Mouse (Mus musculus) frontal cortex, adult (tissue): ENCODE results near the gene Daxx.
"Not testable (repeated sequence)": the region's sequence is repeated elsewhere in the genome, so short reads cannot be mapped to it uniquely, and the experiment has no call there.

ENCODE experiments used
- ATAC-seq: cut with Nextera tagmentation; 2 replicates; pipeline ENCODE4 v1.9.2; 2017; ENCODE audit warnings: mild to moderate bottlenecking, moderate library complexity, mixed read lengths; ENCODE audit not compliant: low TSS enrichment

Daxx gene

DNA sequence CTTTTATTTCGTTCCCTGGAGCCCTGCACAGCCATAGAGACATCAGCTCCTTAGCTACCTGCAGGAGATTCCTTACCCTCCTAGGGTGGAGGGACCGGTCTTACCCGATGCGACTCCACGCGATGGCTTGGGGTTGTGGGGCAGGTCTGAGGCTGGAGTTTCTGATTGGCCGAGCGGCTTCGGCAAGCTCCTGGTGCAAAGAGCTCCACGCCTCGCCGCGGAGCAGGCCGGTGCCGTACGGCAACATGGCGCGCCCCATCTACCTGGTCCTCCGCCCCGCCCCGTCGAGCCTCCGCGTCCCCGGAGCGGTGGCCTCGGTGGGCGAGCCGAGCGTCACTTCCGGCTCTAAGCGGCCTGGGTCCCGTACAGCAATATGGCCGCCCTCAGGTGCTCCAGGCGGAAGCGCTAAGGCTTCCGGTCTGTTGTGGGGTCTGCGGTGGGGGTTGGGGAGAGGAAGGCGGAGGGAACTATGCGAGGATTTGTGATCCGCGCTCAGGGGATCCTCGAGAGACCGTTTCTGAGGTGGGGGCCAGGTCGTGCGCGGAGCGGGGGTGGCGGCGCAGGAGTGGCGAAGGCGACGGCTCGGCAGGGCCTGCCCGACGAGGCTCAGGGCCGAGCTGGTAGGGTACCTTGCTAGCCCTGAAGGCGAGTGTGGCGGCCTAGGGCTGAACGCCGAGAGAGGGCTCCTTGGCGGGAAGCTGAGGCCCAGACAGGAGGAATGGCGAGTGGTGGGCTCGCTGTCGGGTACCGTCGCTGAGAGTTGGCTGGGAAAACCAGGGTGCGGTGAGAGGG lies at the start of gene Daxx:
Daxx (plus strand) TSS at position 338 of the 792 bp plus-strand sequence.
- ATAC-seq: peak; percentile 94

DNA sequence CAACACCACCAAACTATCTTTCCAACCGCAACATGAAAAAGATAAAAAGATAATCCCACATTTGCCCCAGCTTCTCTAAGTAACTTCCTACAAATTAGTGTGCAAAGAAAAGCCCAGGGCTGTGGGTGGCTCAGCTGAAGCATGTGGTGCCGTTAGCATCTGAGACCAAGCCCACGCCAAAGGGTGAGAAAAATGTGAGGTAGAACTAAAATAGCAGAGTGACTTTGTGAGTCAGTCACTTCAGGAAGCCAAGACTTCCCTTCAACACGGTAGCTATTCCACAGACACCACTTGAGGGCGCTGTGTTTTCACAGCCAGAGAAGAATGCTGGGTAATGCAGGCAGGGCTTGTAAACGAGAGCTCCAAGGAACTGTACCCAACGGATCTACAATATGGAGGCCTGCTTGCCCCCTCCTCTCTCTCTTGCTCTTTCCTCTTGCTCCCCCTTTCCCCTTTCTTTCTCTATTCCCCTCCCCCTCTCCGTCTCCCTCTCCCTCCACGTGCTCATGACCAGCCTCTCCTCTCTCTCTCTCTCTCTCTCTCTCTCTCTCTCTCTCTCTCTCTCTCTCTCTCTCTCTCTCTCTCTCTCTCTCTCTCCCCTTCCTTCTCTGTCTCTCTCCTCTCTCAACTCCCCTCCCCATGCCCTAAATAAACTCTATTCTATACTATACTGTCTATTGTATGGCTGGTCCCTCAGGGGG lies 43.7 kb upstream of the Daxx start:
- peak; percentile 100 for ATAC-seq

DNA sequence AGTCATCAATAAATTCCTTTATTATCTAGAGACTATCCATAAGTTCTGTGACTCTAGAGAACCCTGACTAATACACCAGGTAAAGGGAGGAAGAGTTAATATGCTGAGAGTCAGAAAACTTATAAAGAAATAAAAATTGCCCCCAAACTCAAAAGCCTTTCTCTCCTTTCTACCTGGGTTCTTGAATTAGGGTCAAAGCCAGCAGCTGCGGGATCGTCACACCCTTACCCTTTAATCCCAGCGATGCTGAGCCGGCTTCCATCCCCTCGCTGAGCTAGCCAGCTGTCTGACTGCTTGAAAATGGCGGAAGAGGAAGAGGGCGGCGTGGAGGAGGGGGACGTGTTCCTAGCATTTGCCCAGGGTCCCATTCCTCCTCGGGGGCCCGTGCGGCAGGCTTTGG lies 35.7 kb upstream of the Daxx start, which contains the start of gene Gm7029:
Gm7029 (plus strand) TSS at position 301 of the 400 bp plus-strand sequence.
- not testable (repeated sequence) for ATAC-seq

DNA sequence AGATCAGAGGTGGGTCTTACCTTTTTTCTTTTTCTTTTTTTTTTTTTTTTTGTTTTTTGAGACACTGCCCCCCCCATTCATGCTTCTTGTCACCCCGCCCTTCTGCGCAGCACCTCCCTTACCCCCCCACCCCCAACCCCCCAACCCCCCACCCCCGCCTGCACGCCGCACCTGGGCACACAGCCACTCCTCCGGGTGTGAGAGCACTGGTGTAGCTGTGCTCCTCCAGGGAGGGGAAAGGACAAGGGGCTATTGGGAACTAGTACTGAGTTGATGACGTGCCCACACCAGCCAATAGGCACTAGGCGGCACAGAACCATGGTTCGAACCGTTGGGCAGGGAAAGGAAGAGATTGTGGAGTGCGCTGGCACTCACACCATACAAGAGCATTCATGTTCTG lies 34.8 kb upstream of the Daxx start:
- ATAC-seq: no peak

DNA sequence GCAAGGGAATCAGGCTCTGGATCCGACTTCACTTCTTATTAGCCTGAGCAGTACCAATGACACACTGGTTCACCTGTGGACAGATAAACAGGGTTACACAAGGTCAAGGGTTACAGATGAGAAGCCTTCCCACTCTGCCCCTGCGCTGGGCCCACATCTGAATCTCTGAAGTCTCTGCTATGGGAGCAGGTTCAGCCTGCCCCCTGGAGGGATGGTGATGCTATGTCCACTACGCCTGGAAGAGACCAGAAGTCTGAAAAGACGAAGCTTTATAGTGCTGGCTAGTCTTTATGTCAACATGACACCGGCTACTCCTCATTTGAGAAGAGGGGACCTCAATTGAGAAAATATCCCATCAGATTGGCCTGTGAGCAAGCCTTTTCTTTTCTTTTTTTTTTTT lies 33.4 kb upstream of the Daxx start:
- ATAC-seq: not testable (repeated sequence)

DNA sequence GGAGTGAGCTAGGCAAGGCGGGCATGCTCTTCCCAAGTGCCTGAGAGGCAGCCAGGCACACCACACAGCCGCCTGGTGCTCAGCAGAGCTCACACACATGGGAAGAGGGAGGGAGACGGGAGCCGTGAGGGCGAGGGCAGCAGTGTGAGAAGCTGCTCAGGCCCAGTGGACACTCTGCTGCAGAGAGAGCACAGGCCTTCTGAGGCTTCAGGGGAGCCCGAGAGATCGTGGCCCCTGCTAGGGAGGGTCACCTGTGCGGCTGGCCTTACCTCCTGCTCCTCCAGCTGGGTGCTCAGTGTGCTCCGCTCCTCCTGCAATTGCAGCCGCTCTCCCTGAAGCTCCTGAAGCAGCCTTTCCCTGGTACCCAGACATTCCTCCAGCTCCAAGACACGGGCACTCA lies 24.9 kb upstream of the Daxx start:
- not testable (repeated sequence) for ATAC-seq

DNA sequence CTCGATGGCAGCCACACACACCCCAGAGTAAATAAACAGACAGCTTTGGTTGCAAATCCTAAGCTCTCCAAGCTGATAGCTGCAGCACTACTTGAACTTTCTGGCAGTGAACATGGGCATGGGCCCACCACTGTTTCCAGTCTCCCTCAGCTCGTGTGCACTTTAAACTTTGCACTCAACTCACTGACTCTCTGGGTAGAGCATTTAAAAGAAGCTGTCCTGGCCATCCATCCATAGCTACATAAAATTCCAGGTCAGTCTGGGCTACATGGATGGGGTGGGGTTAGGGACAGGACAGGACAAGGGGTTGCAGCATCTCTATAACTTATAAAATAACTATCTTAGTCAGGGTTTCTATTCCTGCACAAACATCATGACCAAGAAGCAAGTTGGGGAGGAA lies 21.4 kb upstream of the Daxx start:
- not testable (repeated sequence) for ATAC-seq

DNA sequence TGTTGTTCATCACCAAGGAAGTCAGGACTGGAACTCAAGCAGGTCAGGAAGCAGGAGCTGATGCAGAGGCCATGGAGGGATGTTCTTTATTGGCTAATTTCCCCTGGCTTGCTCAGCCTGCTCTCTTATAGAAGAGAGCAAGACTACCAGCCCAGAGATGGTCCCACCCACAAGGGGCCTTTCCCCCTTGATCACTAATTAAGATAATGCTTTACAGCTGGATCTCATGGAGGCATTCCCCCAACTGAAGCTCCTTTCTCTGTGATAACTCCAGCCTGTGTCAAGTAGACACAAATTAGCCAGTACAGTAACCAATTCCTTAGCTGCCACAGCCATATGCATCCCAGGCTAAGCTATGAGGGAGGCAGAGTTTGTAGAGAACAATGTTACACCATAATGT lies 21.0 kb upstream of the Daxx start:
- ATAC-seq: not testable (repeated sequence)

DNA sequence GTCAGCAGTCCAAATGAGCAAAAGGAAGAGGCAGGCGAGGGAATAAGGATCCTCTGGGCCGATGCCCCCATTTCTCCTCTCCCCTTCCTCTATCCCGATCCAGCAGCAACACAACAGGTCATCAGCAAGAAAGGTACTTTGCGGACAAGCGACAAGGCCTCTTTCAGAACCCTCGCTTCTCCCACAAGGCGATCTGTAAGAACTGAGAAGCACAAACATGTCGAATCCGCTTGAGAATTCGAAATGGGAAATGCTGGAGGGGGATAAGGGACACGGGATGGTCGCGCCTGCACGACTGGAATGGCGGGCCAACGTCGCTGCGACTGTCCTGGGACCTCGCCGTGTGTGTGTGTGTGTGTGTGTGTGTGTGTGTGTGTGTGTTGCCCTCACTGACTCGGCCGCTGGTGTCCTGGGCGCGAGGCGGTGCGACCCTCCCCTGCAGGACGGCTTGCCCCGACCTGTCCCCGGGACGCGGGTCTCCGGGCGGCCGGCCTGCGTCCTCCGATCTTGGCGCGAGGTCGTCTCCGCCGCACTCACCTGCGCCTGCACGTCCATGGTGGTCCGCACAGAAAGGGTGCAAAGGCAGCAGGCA lies 19.2 kb upstream of the Daxx start:
- ATAC-seq: not testable (repeated sequence)

DNA sequence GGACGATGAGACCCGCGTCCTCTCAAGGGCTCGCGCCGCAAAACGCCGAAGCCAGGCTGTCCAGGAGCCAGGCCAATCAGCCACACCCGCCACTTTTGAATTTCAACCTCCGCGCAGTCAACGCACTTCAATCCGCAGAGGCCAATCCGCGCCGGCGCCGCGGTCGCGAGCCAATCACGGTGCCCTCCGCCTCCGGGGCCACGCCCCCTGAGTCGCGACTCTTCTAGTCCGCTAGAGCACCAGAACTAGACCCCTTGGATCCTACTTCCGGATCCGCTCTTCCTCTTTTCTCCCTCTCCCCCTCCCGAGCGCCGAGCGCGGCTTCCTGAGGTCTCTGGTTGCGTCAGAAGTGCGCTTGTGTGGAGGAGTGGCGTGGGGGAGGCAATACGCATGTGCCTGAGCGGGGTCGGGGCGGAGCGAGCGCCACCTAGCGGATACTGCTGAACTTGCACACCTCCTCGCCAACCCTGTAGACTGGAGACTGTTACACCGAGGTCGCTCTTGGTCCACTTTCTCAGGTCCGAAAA lies 18.6 kb upstream of the Daxx start, which contains the start of gene Kifc1:
Kifc1 (minus strand) TSS at position 129 of the 527 bp plus-strand sequence.
- ATAC-seq: peak; percentile 100

DNA sequence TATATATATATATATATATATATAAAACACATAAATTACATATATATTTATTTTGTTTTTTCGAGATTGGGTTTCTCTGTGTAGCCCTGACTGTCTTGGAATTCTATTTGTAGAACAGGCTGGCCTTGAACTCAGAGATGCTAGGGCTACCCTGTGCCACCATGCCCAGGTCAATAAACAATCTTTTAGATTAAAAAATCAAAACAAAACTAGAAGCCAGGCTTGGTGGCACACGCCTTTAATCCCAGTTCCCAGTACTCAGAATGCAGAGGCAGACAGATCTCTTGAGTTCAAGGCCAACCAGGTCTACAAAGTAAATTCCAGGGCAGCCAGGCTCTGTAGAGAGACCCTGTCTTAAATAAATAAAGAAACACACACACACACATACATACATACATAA lies 17.9 kb upstream of the Daxx start:
- ATAC-seq: no peak

DNA sequence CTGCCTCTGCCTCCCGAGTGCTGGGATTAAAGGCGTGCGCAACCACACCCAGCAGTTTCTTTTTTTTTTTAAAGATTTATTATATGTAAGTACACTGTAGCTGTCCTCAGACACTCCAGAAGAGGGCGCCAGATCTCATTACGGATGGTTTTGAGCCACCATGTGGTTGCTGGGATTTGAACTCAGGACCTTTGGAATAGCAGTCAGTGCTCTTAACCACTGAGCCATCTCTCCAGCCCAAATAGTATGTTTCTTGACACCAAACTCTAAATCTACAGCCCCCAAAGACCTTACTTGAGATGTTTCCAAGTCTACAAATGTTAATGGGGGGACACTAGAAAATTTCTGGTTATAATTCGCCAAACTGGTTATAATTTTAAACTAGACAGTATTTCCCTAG lies 17.3 kb upstream of the Daxx start:
- ATAC-seq: not testable (repeated sequence)

DNA sequence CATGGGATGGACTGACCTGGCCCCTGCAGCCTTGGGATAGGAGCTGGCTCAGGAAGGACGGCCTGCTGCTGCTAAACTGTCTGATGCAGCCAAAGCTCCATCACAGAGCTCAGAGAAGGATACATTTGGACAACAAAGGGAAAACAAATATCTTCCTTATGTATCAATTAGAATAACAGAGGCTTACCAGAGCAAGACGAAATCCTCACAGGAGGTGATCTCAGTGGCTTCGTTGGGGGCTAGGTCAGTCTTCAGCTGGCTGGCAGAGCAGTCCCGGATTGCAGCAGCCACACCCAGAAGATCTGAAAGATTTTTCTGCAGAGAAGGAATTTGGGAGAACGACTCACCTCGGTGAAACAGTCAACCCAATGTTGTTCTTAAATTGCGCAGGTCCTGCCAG lies 16.8 kb upstream of the Daxx start:
- no peak for ATAC-seq

DNA sequence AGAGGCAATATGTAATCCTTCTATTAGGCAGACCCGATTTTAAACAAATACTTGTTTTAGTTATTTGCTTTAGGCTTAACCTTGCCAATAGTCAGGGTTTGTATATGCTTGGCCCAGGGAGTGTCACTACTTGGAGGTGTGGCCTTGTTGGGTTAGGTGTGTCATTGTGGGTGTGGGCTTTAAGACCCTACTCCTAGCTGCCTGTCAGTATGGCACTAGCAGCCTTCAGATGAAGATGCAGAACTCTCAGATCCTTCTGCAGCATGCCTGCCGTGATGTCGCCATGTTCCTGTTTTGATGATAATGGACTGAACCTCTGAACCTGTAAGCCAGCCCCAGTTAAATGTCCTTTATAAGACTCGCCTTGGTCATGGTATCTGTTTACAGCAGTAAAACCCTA lies 16.2 kb upstream of the Daxx start:
- not testable (repeated sequence) for ATAC-seq

DNA sequence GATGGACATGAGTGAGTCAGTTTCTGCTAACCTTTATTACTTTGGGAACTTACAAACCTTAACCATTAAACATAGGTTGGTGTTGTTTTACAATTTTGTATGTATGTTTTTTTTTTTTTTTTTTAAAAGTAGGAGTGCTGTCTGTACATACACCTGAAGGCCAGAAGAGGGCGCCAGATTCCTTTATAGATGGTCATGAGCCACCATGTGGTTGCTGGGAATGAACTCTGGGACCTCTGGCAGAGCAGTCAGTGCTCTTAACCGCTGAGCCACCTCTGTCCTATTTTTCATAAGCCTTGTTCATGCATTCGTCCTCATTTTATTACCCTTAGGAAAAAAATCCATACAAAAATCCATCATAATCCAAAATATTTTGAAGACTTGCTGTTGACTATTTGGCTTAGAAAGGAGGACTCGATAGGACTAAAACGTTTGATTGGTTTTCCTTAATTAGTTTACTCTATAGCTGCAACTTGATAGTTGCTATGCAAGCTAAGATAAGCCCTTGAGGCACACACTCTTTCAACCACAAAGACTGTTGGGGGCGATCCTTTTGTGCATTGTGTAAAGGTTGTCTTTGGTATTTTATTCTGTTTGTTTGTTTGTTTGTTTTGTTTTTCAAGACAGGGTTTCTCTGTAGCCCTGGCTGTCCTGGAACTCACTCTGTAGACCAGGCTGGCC lies 12.0 kb upstream of the Daxx start:
- ATAC-seq: no peak

DNA sequence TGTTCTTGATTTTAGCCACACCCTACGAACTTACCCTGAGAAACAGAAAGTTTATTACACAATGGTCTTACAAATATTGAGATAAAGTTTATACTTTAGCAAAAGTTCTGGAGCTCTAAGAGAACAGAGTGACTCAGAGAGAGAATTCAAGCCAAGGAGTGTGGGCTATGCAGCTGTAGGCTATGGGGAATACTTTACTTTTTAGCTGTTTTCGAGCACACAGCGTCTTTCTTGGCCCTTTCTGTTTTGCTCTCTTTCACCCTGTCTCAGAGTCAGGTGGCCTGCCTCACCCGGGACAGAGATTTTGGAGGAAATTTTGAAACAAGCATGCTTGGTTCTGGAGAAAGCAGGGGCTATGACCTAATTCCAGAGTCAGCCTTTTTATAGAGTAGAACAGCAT lies 11.0 kb upstream of the Daxx start:
- peak; percentile 59; the same call in 1 of the 2 replicates for ATAC-seq

DNA sequence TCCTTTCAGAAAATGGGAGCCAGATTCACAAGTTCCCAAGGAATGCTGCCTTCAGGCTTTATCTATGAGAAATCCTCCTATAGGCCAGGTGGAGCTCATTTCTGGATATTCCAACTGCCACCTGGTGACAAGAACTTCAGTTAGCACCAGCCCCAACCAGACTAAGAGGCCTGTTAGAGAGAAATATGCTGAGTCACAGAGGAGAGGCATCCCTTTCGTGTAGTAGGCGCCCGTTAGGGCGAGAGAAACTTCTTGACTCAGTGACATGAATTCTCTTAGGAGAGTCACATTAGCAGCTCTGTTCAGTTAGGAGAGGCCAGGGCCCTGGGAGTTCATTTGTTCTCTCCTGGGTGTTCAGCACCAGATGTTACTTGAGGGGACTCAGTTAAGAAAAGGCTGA lies 9.6 kb upstream of the Daxx start:
- ATAC-seq: no peak

DNA sequence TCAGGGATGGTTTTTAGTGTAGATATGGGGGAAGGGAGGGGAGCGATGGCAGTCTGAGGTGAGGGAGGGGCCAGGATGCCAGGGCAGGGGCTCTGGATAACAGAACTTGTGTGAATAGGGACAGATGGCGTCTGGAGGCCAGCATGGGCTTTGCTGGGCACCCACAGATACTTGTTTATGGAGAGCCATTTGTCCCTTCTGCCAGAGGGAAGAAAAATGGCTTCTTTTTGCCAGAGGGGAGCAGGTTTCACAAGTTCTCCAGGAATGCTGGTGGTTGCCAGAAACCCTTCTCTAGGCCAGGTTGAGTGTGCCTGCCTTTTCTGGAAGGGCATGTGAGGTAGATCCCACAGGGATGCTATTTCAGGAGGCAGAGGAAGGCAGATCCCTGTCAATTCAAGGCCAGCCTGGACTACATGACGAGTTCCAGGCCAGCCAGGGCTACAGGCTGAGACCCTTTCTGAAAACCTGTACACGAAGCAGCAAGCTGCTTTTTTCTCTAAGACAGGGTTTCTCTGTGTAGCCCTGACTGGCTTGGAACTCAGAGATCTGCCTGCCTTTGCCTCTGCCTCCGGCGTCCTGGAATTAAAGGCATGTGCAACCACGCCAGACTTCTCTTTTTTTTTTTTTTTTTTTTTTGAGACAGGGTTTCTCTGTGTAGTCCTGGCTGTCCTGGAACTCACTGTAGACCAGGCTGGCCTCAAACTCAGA lies 8.8 kb upstream of the Daxx start:
- no peak for ATAC-seq

DNA sequence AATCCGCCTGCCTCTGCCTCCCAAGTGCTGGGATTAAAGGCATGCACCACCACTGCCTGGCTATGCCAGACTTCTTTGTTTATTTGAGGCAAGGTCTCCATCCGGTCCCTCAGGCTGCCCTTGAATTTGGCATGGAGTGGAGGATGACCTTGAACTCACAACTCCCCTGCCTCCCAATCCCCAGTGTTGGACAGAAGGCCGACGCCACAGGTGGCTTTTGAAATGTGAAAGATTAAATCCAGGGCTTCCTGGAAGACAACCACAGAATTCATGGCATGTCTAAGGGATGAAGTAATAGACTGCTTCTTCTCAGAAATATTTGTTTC lies 8.3 kb upstream of the Daxx start:
- no peak for ATAC-seq

DNA sequence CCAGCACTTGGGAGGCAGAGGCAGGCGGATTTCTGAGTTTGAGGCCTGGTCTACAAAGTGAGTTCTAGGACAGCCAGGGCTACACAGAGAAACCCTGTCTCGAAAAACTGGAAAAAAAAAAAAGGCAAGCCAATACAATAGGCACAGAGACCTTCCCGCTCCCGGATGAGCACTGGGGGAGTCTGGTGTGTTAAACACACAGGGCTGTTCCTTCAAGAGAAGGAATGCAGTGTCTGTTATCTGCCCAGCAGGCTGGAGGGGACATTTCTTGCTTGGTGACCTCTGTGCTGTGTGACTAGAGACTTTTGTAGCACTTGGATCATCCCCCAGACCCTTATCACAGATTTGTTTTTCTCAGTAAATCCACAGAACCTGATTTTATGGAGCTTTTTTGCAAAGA lies 7.6 kb upstream of the Daxx start:
- ATAC-seq: no peak

DNA sequence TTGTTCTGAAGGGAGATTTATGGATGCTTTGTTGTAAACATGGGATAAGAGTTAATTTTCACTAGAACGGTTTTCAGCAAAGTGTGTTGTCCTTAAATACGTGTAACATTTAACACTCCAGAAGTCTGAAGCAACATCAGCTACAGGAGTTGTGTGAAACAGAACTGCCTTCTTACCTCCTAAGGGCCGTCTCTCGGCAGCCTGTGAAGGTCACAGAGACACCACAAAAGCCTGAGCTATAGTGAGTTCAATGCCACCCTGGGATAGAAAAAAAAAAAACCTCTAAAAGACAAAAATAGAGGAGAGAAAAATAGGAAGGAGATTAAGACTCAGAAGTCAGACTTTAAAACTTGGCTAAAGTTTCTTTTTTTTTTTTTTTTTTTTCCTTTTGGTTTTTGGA lies 7.1 kb upstream of the Daxx start:
- no peak for ATAC-seq
